Mouse (Mus musculus) G1E-ER4 (cell line): ENCODE results near the gene Xcl1. TPM values are rescaled to one million over a fixed set of nuclear protein-coding genes. Genes with fewer than 3 reads are reported as not detected.

ENCODE experiments used
- GATA1 ChIP-seq: IDR thresholded peaks from one replicate; pipeline ENCODE4 v1.8.0; 2012; ENCODE audit warnings: low read length, inconsistent platforms
- polyA plus RNA-seq: library from polyadenylated mRNA; stranded (reverse); fragments of >175 nt; gene quantifications from 2 replicates; pipeline ENCODE4 v1.2.3, GENCODE M21; 2012

Xcl1 gene
- not detected in 2 replicates for polyA plus RNA-seq

GRCm38 (mm10) chr1:164935477-164936044, at the start of gene Xcl1:
Gene Xcl1 (minus strand): TSS chr1:164935527.
- TF ChIP-seq GATA1, result no peak

GRCm38 (mm10) chr1:164977351-164977750, 42.0 kb upstream of the Xcl1 start:
- no peak for TF ChIP-seq GATA1

GRCm38 (mm10) chr1:164975729-164976128, 40.4 kb upstream of the Xcl1 start:
- no peak for TF ChIP-seq GATA1

GRCm38 (mm10) chr1:164975276-164975675, 39.9 kb upstream of the Xcl1 start:
- TF ChIP-seq GATA1, result no peak

GRCm38 (mm10) chr1:164973790-164974189, 38.5 kb upstream of the Xcl1 start:
- TF ChIP-seq GATA1, result no peak

GRCm38 (mm10) chr1:164973341-164973740, 38.0 kb upstream of the Xcl1 start:
- TF ChIP-seq GATA1, result no peak

- TF ChIP-seq GATA1, result no peak
These were observed 37.4 kb upstream of the Xcl1 start for GRCm38 (mm10) chr1:164972744-164973143.

GRCm38 (mm10) chr1:164966095-164966698, 30.9 kb upstream of the Xcl1 start:
- TF ChIP-seq GATA1, result no peak

- no peak for TF ChIP-seq GATA1
These were observed 25.3 kb upstream of the Xcl1 start for GRCm38 (mm10) chr1:164960610-164961009.

- no peak for TF ChIP-seq GATA1
These were observed 24.6 kb upstream of the Xcl1 start for GRCm38 (mm10) chr1:164959787-164960385.

- no peak for TF ChIP-seq GATA1
These were observed 23.8 kb upstream of the Xcl1 start for GRCm38 (mm10) chr1:164959160-164959559.

- TF ChIP-seq GATA1, result no peak
These were observed 22.6 kb upstream of the Xcl1 start for GRCm38 (mm10) chr1:164957974-164958373.

GRCm38 (mm10) chr1:164956725-164957399, 21.5 kb upstream of the Xcl1 start:
- TF ChIP-seq GATA1, result no peak

GRCm38 (mm10) chr1:164955452-164956196, 20.3 kb upstream of the Xcl1 start:
- TF ChIP-seq GATA1, result no peak

- no peak for TF ChIP-seq GATA1
These were observed 18.2 kb upstream of the Xcl1 start for GRCm38 (mm10) chr1:164953574-164953973.

- TF ChIP-seq GATA1, result no peak
These were observed 733 bp upstream of the Xcl1 start for GRCm38 (mm10) chr1:164936060-164936459.
